Mouse (Mus musculus): ENCODE data around the gene Dock2. TPM values are rescaled to one million over a fixed set of nuclear protein-coding genes. Genes with fewer than 3 reads are reported as not detected.

Gene Dock2
- total RNA-seq, 2 experiments from 2014 or later: 1.9 to 6.0 TPM

DNA sequence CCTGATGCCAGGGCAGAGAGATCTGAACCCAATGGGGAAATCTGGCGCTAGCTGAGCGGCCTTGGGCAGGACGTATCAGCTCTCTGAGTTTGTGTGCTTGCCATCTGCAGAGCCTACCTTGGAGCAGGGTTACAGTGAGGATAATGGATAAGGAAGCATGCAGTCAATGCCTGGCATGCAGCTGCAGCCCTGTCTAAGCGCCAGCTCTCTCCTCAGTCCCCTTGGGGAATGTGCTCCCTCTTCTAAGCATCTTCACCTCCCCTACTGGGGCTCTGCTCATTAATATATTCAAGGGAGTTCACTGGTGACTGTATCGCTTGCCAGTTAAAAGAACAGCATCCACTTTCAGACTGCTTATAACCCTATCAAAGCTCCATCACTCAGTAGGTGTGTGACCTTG, 439.4 kb downstream of the Dock2 start:
- DNase-seq: no peak

DNA sequence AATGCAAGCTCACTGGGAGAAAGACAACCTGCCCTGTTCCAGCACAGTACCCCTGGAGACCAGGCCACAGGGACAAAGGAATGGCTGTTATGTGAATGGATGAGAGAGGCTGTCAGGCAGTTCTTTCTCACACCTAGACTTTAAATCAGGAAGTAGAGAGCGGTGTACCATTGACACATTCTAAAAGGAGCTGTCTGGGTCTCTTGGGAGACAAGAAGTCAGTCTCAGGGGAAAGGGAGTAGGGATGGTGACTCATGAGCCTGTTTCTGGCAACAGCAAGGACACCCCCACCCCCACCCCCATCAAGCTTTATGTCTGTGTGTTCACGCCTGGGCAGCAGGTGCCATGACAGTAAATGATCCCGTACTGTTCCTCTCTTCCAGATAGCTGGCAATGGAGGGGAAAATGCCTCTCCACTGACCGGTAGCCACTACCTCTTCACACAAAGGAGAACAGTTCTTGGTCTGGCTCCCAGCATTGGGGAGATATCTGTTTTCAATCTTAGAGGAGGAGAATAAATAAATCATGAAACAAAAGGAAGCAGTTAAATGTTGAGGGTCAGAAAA, 439.9 kb downstream of the Dock2 start:
- DNase-seq: no peak

DNA sequence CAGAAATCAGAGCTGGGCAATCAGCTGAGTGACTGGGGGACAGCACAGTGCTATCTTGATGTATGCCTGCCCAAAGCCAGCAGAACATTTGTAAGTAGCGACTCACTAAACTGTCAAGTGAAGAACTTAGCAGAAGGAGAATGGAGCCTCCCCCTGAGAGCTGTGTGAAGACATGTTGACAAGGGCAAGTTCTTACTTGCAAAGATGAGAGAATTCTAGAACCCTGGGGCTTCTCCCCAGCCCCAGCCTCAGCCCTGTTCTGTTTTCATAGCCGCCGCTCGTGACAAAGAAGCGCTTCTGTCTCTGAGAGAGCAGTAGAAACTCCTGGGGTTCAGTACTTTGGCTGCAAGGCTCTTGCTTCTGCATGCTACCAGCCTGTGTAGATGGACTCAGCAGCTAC, 444.0 kb downstream of the Dock2 start:
- DNase-seq: no peak

GRCm38 (mm10) chr11:34337907-34338306, 445.8 kb downstream of the Dock2 start:
- no peak for DNase-seq

DNA sequence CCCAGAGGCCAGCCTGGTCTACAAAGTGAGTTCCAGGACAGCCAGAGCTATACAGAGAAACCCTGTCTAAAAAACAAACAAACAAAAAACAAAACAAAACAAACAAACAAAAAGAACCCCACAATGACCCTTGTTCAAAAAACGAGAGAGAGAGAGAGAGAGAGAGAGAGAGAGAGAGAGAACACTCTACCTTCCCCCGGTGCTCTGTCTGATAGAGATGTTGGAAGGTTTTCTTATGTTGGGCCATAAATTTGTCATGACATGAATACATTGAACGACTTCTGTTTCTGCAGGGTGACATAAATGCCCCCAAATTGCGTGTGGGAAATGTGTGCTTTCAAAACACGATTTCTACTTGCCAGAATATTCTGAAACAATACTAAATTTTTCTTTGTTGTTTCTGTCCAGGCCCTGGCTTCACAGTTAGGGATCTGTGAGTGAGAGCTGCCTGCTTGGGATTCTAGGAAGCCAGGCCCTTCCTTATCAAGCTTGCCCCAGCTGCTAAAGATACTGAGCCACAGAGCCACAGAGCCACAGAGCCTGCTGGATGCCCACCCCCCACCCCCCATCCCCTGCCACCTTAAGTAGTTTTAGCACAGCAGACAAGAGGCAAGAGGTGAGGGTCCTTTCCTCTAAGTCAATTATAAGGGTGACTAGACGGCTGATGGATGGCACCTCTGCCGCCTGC, 451.2 kb downstream of the Dock2 start:
- no peak for DNase-seq

- no peak for DNase-seq
Observed at GRCm38 (mm10) chr11:34323664-34324063, 460.0 kb downstream of the Dock2 start.

- DNase-seq: no peak
Observed at GRCm38 (mm10) chr11:34319282-34319681, 464.4 kb downstream of the Dock2 start.

- DNase-seq: no peak
Observed at GRCm38 (mm10) chr11:34317001-34317400, 466.7 kb downstream of the Dock2 start.

- DNase-seq: no peak
Observed at GRCm38 (mm10) chr11:34316176-34316575, 467.5 kb downstream of the Dock2 start.

DNA sequence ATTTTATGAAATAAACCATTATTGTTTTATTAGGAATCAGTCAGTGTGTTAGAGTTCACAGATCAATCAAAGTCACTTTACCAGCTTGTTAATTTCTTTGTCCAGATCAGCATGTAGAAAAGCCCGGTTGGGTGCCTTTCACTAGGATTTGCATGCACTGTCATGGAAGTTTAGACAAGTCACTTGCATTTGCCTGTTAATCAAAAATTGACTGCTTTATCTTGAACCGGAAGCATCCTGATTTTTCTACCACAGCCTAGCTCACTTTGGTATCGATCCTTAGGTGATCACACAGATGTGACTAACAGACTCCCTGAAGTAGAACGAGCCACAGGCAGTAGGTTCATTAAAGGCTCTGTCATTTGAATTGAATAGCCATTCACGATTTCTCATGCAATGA, 468.3 kb downstream of the Dock2 start:
- no peak for DNase-seq

GRCm38 (mm10) chr11:34314534-34315379, 468.9 kb downstream of the Dock2 start, which contains the start of gene Fam196b:
Gene Fam196b, plus strand, starts transcription at chr11:34314822.
- DNase-seq: peak; percentile 3 to 36

- DNase-seq: no peak
Observed at GRCm38 (mm10) chr11:34312208-34312607, 471.5 kb downstream of the Dock2 start.

- no peak for DNase-seq
Observed at GRCm38 (mm10) chr11:34311717-34312116, 472.0 kb downstream of the Dock2 start.

GRCm38 (mm10) chr11:34309360-34309759, 474.3 kb downstream of the Dock2 start:
- DNase-seq: no peak

- DNase-seq: no peak
Observed at GRCm38 (mm10) chr11:34308731-34309130, 475.0 kb downstream of the Dock2 start.

DNA sequence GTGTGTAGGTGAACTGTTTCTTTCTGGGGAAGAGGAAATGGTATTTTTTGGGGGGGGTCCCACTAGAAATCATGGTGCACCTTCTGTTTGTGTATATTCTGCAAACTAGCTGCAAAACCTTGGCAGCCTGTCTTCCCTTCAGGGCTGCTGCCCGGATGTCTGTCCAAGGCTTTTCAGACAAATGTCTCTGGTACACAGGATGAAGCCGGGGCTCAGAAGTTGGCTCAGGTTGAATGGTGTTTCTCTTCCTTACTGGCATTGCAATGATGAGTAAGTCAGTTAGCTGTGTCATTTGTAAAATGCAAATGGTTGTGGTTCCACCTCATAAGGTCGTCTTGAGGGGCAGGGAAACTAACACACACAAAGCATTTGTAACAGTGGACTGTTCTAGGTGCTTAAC, 477.5 kb downstream of the Dock2 start:
- no peak for DNase-seq

DNA sequence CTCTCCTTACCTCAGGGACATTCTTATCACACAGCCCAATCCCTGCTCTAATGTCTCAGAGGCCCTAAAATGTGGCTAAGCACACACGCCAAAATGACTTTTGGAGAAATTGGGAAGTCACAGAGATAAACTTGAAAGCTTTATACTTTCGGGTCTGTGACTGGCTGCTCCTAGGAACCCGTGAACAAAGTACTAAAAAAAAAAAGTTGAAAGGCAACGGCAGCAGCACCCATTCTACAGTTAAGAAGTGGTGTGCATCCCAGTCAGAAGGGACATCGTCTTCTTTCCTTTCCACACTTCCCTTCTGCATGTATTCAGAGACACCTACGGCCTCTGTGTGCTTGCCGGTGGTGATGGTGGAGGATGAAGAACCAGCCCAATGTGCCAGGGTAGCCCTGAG, 483.6 kb downstream of the Dock2 start:
- no peak for DNase-seq

DNA sequence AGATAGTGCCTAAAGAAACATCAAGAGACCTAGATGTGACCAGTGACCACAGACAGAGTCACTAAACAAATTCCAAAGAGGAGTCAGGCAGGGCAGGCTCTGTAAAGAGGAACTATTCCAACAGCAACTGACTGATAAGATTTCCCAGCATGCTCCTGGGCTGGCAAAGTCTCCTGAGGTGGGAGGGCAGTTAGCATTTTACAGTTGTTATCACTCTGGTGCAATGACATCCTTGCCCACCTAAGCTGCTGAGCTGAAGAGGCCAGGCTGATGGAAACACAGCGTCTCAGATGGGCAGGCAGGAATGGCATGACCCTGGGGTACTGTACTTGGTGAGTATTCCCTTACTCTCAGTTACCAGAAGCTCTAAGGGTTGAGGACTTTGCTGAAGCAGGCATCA, 484.1 kb downstream of the Dock2 start:
- no peak for DNase-seq

GRCm38 (mm10) chr11:34297698-34298378, 485.9 kb downstream of the Dock2 start:
- no peak for DNase-seq

DNA sequence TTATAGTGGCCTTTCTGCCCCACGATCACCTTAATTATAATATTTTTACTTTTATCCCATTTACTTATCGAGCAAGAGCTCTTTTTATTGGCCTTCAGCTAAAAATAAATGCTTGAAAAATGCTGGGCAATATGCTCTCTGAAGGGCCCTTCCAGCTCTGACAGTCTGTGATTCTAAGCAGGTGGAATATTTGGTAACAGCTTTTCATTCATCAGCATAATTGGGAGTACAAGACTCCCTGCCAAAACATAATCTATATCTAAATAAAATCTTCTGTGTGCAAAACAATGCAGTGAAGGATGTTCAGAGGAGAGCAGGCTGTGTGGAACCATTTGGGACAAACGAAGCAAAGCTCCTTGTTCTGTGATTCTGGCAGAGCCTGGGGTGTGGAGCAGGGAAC, 492.4 kb downstream of the Dock2 start:
- no peak for DNase-seq

DNA sequence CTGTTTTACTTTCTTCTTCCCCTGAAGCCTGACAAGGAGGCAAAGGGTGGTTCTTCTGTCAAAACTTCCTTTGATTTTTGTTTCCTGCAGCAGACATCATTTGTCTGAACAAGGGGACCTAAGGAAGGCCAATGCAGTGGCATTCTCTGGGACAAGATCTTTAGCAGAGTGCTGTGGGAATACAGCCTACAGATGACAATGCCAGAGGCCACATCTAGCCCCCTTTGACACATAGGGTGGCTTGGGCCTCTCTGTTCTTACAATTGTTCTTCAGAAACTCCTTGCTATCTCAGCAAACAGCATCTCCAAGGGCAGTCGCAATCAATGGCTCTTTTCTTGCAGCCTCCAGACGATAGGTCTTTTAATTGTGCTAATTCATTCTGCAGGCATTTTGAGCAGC, 493.0 kb downstream of the Dock2 start:
- no peak for DNase-seq

- DNase-seq: no peak
Observed at GRCm38 (mm10) chr11:34290265-34290664, 493.4 kb downstream of the Dock2 start.
